ENCODE assay signal across 21 mouse cellular contexts in genomic region chr15:79473638-79474355, GRCm38 (mm10). TPM values are rescaled to one million over a fixed set of nuclear protein-coding genes. Genes with fewer than 3 reads are reported as not detected.
DNase-seq lines count a peak whose midpoint lies in the region; ATAC-seq and TF ChIP-seq lines count a peak whose summit lies in the region.
"Had no signal": no experiment of that assay in that cellular context is flagged by ENCODE, and none has a peak within 500 bp of the region (broad histone marks: within the 10 kb centered on the region; RNA-seq: fewer than 3 reads in every experiment).

No protein-coding gene starts in this region.

- ATAC-seq in frontal cortex, adult (ENCODE audit: low TSS enrichment): 0 out of 2 replicates have a peak, but pooled peaks have one; percentile 43
- no peak for ATAC-seq in inflammation-experienced regulatory T-cells, adult 6 months
- ATAC-seq: activated CD4-positive, CD25-positive, alpha-beta regulatory T cell, adult 4 months; forebrain, embryonic 16.5 days had no signal

- DNase-seq in frontal cortex, postnatal 14 days (ENCODE audit: low spot score in 2 of 2): no peak
- peak in 1 of 2 experiments; percentile 72 for DNase-seq in layer of hippocampus, adult 2 months (ENCODE audit: low spot score in 2 of 2)
- no peak for DNase-seq in layer of hippocampus, adult 11-12 months (ENCODE audit: low spot score)
- no peak for DNase-seq in testis, postnatal 10 days (ENCODE audit: low spot score)
- DNase-seq in spleen, postnatal 36 days (ENCODE audit: low spot score in 2 of 2): no peak
- DNase-seq: cerebellum, postnatal 14 days; gastrocnemius, postnatal 10 days; heart, postnatal 4 days; kidney, postnatal 25 days; lung, adult 18-20 months; right cerebral cortex, postnatal 4 days had no signal

- no peak overlapping the region for H3K4me3 ChIP-seq in layer of hippocampus, adult 2 months
- H3K4me3 ChIP-seq in testis, adult 2 months (ENCODE audit: control insufficient read depth, low read depth, low read length): no peak overlapping the region
- H3K4me3 ChIP-seq: heart, embryonic 10.5 days; limb, embryonic 13.5 days; megakaryocyte, embryonic 14.5 days; neural tube, embryonic 13.5 days had no signal

- peaks cover 14% of the 10 kb centered on the region for H3K4me1 ChIP-seq in testis, adult 2 months (ENCODE audit: control insufficient read depth, insufficient read depth, low read length)

- H3K36me3 ChIP-seq in testis, adult 2 months (ENCODE audit: control insufficient read depth, insufficient read depth, low read length): no peaks in the 10 kb centered on the region
- H3K36me3 ChIP-seq: heart, embryonic 10.5 days; limb, embryonic 13.5 days; neural tube, embryonic 13.5 days had no signal

- H3K27me3 ChIP-seq in testis, adult 2 months (ENCODE audit: control insufficient read depth, insufficient read depth, low read length): no peaks in the 10 kb centered on the region
- H3K27me3 ChIP-seq: neural tube, embryonic 13.5 days had no signal

- no peak for TF ChIP-seq POLR2A in testis, adult 2 months (IDR thresholded peaks at IDR 0.05; ENCODE audit: control insufficient read depth, low read depth, low read length)

- peak; percentile 58 for TF ChIP-seq CTCF in layer of hippocampus, adult 2 months (conservative IDR thresholded peaks at IDR 0.05)
- TF ChIP-seq CTCF in testis, adult 2 months (IDR thresholded peaks at IDR 0.05; ENCODE audit: control insufficient read depth, insufficient read depth, insufficient replicate concordance, low read depth, low read length): peak; percentile 32; the same call in 1 of the 2 replicates

- H3K27ac ChIP-seq in layer of hippocampus, adult 2 months: no peak overlapping the region
- H3K27ac ChIP-seq in testis, adult 2 months (ENCODE audit: control insufficient read depth, insufficient read depth, low read depth, low read length): no peak overlapping the region
- H3K27ac ChIP-seq: heart, embryonic 10.5 days; limb, embryonic 13.5 days; neural tube, embryonic 13.5 days had no signal

RNA-seq across cellular contexts. Expression of gene Csnk1e, which starts 18.4 kb away (rescaled TPM):
- 100 to 1,000 TPM; 104 to 108 TPM for total RNA-seq in layer of hippocampus, adult 2 months (2021)
- 5.5 and 6.7 TPM in 2 replicates for polyA plus RNA-seq in testis, adult 2 months (2012; rRNA removed)
- polyA plus RNA-seq in inflammation-experienced regulatory T-cells, adult 6 months (2017; shearing (Covaris generic)): 1 to 10 TPM; 4.2 to 6.5 (median 4.4) TPM

RNA-seq across cellular contexts. Expression of gene Kcnj4, which starts 31.2 kb away (rescaled TPM):
- total RNA-seq in layer of hippocampus, adult 2 months (2021): 10 to 100 TPM; 85.5 to 88.6 TPM
- 0.58 and 0.78 TPM in 2 replicates for polyA plus RNA-seq in testis, adult 2 months (2012; rRNA removed)
- polyA plus RNA-seq in inflammation-experienced regulatory T-cells, adult 6 months (2017; shearing (Covaris generic)): not detected
- polyA plus RNA-seq: activated CD4-positive, CD25-positive, alpha-beta regulatory T cell, adult 4 months; limb, embryonic 13.5 days; neural tube, embryonic 13.5 days; stomach, embryonic 14.5 days had no signal

RNA-seq across cellular contexts. Expression of gene Kdelr3, which starts 42.4 kb away (rescaled TPM):
- under 1 TPM in 1 of 2 experiments, not detected in 1; 0.51 TPM for total RNA-seq in layer of hippocampus, adult 2 months (2021)
- 2.3 and 3.6 TPM in 2 replicates for polyA plus RNA-seq in testis, adult 2 months (2012; rRNA removed)
- 1 to 10 TPM in 1 of 3 experiments, under 1 TPM in 2; 0.40 to 1.8 (median 0.42) TPM for polyA plus RNA-seq in inflammation-experienced regulatory T-cells, adult 6 months (2017; shearing (Covaris generic))
